8 mouse cellular contexts compared by ENCODE assay signal in genomic region chr5:137628498-137629305, GRCm38 (mm10). TPM values are rescaled to one million over a fixed set of nuclear protein-coding genes. Genes with fewer than 3 reads are reported as not detected.
DNase-seq lines count a peak whose midpoint lies in the region; ATAC-seq lines count a peak whose summit lies in the region.

Gene Fbxo24, minus strand, starts transcription at chr5:137629002.
Gene Lrch4, plus strand, starts transcription at chr5:137629121.
Gene Gm20605, plus strand, starts transcription at chr5:137629175.

- ATAC-seq in inflammation-experienced regulatory T-cells, adult 6 months = peak; percentile 84
- peak; percentile 89 for ATAC-seq in megakaryocyte-erythroid progenitor cell, adult 5-6 weeks (replicated peaks; ENCODE audit: low FRiP score, low TSS enrichment, poor library complexity, severe bottlenecking)

- intact Hi-C loops in gastrocnemius, postnatal 14 days (cut with DNase I; ENCODE audit: low total_unique reads) = no loop called here
- intact Hi-C loops in left cerebral cortex, postnatal 10 days (cut with DNase I) = no loop called here

- DNase-seq in adrenal gland, adult (ENCODE audit: inconsistent age in 2 of 2, low spot score in 1 of 2) = peak; percentile 99 to 100
- DNase-seq in embryo, embryonic 10.5 days (ENCODE audit: low spot score) = peak; percentile 100
- DNase-seq in gastrocnemius, postnatal 14 days = peak; percentile 99
- DNase-seq in left cerebral cortex, postnatal 10 days (ENCODE audit: extremely low spot score in 1 of 2, low spot score in 2 of 2) = peak; percentile 99
- peak; percentile 99 for DNase-seq in right cerebral cortex, postnatal 25 days
- DNase-seq in urinary bladder, postnatal 4 days (ENCODE audit: low spot score in 2 of 2) = peak; percentile 98 to 100

RNA-seq across cellular contexts. Expression of gene Fbxo24, which starts in this region (rescaled TPM):
- under 1 TPM in 1 of 2 experiments, not detected in 1; 0.27 TPM for total RNA-seq in gastrocnemius, postnatal 14 days (2021)
- under 1 TPM in 2 of 3 experiments, not detected in 1; 0.33 to 0.67 TPM for polyA plus RNA-seq in inflammation-experienced regulatory T-cells, adult 6 months (2017; shearing (Covaris generic))
- under 1 TPM; 0.19 to 0.26 TPM for total RNA-seq in left cerebral cortex, postnatal 10 days (2021)
- not detected in 2 replicates for total RNA-seq in megakaryocyte-erythroid progenitor cell, adult 5-6 weeks (2014; fragmentation: Nextera tagmentation)
- total RNA-seq in megakaryocyte-erythroid progenitor cell, adult 5-6 weeks (2017) = not detected in 2 replicates

RNA-seq across cellular contexts. Expression of gene Lrch4, which starts in this region (rescaled TPM):
- total RNA-seq in gastrocnemius, postnatal 14 days (2021) = 10 to 100 TPM; 14.8 to 15.3 TPM
- polyA plus RNA-seq in inflammation-experienced regulatory T-cells, adult 6 months (2017; shearing (Covaris generic)) = 10 to 100 TPM; 57.9 to 66.2 (median 65.6) TPM
- 10 to 100 TPM; 15.1 to 15.6 TPM for total RNA-seq in left cerebral cortex, postnatal 10 days (2021)
- total RNA-seq in megakaryocyte-erythroid progenitor cell, adult 5-6 weeks (2014; fragmentation: Nextera tagmentation) = 56.4 and 79.5 TPM in 2 replicates
- total RNA-seq in megakaryocyte-erythroid progenitor cell, adult 5-6 weeks (2017) = 13.9 and 14.7 TPM in 2 replicates

RNA-seq across cellular contexts. Expression of gene Gm20605, which starts in this region (rescaled TPM):
- total RNA-seq in gastrocnemius, postnatal 14 days (2021) = 1 to 10 TPM; 3.0 to 3.6 TPM
- 10 to 100 TPM in 2 of 3 experiments, 1 to 10 TPM in 1; 8.6 to 14.1 (median 13.3) TPM for polyA plus RNA-seq in inflammation-experienced regulatory T-cells, adult 6 months (2017; shearing (Covaris generic))
- 1 to 10 TPM; 4.4 to 5.6 TPM for total RNA-seq in left cerebral cortex, postnatal 10 days (2021)
- total RNA-seq in megakaryocyte-erythroid progenitor cell, adult 5-6 weeks (2014; fragmentation: Nextera tagmentation) = 19.5 and 22.4 TPM in 2 replicates
- total RNA-seq in megakaryocyte-erythroid progenitor cell, adult 5-6 weeks (2017) = 2.8 and 3.1 TPM in 2 replicates

Comparison
In these comparisons a context has a peak if more than half of its experiments do, and no peak if none do; other contexts are left out.
1. Peak in every context shown above with its lines: DNase-seq and ATAC-seq.